Mouse (Mus musculus) splenic B cell, adult 2 months (primary cell): ENCODE measurements around the gene Mbnl3.

Experiments
- DNase-seq: peaks from one replicate; pipeline ENCODE4 v3.0.0-alpha.2; 2011; ENCODE audit warnings: low read depth, low spot score
- H3K27me3 ChIP-seq: 2 replicates; pipeline ENCODE4 v1.6.1; 2012; ENCODE audit warnings: mild to moderate bottlenecking, low read length, moderate library complexity, mixed read lengths; ENCODE audit not compliant: control insufficient read depth, poor library complexity, insufficient read depth, severe bottlenecking
- H3K36me3 ChIP-seq: 2 replicates; pipeline ENCODE4 v1.6.1; 2012; ENCODE audit warnings: mild to moderate bottlenecking, low read length, moderate library complexity, mixed read lengths; ENCODE audit not compliant: control insufficient read depth, poor library complexity, insufficient read depth, severe bottlenecking

Gene Mbnl3

DNA sequence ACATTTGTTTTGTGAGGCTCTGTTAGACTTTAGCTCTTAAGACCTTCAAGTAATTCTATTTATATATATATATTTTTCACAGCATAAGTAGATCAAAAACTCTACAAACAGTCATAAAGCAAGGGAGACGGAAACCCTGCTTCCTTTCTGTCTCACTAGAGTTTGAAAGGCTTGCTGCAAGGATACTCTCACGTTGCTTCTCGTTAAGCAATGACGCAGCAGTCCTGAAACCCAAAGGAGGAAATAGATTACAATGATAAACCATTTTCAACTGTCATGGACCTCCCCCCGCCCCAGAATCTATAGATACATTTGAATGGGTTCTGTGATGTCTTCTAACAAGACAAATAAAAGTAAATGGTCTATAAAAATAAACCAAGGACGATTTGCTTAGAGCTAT is 121.4 kb downstream of the Mbnl3 start:
- no peaks in the 10 kb centered on the region for H3K36me3 ChIP-seq
- H3K27me3 ChIP-seq, result no peaks in the 10 kb centered on the region
- no peak for DNase-seq

DNA sequence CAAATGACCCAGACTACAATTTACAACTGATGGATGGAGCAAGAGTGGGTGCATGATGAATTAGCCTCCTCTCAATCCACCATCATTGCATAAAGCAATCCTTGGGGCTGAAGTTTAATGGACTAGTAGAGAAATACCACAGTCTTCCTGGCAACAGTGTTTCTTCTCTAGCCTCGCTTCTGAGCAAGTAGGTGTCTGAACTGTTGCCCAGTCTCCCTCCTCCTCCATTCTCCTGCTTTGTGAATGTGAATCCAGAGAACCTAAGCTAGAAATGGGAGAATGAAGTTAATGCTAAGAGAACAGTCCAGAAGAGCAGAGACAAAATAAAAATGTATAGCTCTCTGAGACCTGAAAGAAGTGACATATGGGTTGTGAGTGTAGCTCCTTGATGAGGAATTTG is 122.1 kb downstream of the Mbnl3 start:
- no peak for DNase-seq
- Histone ChIP-seq H3K36me3 (no peaks in the 10 kb centered on the region), H3K27me3 (no peaks in the 10 kb centered on the region)

DNA sequence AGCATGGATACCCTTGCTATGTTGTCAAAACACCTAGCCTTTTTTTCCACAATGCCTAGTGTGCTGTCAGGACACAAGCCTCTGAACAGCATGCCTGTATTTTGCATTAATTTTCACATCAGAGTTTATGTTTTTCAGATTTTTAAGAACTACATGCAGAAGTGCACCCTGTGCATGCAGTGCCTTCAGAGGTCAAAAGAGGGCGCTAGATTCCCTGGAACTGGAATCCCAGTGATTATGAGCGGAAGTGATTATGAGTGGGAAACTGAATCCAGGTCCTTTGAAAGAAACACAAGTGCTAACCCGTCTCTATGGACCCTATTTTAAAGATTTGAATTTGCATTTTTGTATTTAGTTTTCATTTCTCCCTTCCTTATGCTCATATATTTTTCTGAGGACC is 129.6 kb downstream of the Mbnl3 start:
- no peaks in the 10 kb centered on the region for H3K36me3 ChIP-seq
- DNase-seq, result peak; percentile 15
- no peaks in the 10 kb centered on the region for H3K27me3 ChIP-seq
